Mouse (Mus musculus): ENCODE results near the gene Dtx2. TPM values are rescaled to one million over a fixed set of nuclear protein-coding genes. Genes with fewer than 3 reads are reported as not detected.

The Dtx2 gene
- total and polyA plus RNA-seq, 3 experiments: 11.9 to 17.2 TPM; not detected in 1

- H3K9ac ChIP-seq (ENCODE audit: control insufficient read depth, low read depth, low read length, poor library complexity, severe bottlenecking): no peak overlapping the region
- H3K27me3 ChIP-seq (ENCODE audit: control insufficient read depth in 1 of 2, insufficient read depth in 2 of 2, low read length in 2 of 2): no peaks in the 10 kb centered on the region
These were observed 1.6 kb downstream of the Dtx2 start for GRCm38 (mm10) chr5:135996162-135996561.

GRCm38 (mm10) chr5:136001222-136001621, 6.6 kb downstream of the Dtx2 start:
- Histone ChIP-seq H3K79me2 (ENCODE audit: control insufficient read depth, insufficient read depth, low read length, poor library complexity) (no peaks in the 10 kb centered on the region), H3K4me1 (ENCODE audit: control insufficient read depth in 1 of 2, insufficient read depth in 2 of 2, low read length in 2 of 2) (no peaks in the 10 kb centered on the region), H3K9me3 (replicated peaks; ENCODE audit: insufficient read depth, low read length) (no peaks in the 10 kb centered on the region), H3K27me3 (ENCODE audit: control insufficient read depth in 1 of 2, insufficient read depth in 2 of 2, low read length in 2 of 2) (no peaks in the 10 kb centered on the region), H3K9ac (ENCODE audit: control insufficient read depth, low read depth, low read length, poor library complexity, severe bottlenecking) (no peak overlapping the region), H3K27ac (ENCODE audit: control insufficient read depth, low read depth, low read length) (no peak overlapping the region), H3K4me3 (ENCODE audit: control insufficient read depth in 1 of 2, insufficient read depth in 1 of 2, low read depth in 2 of 2, low read length in 2 of 2) (no peak overlapping the region), H3K36me3 (ENCODE audit: control insufficient read depth in 1 of 2, insufficient read depth in 2 of 2, low read length in 2 of 2) (peaks cover 0 to 6% of the 10 kb centered on the region in 2 experiments; a peak in 2 of 4 replicates)
- TF ChIP-seq TCF12 (IDR thresholded peaks at IDR 0.05; ENCODE audit: low read depth, low read length) (no peak), BHLHE40 (IDR thresholded peaks at IDR 0.05; ENCODE audit: borderline replicate concordance, low read depth, low read length) (no peak), JUND (IDR thresholded peaks at IDR 0.05; ENCODE audit: low read depth, low read length) (no peak), MAFK (IDR thresholded peaks at IDR 0.05; ENCODE audit: borderline replicate concordance, low read depth, low read length) (0 out of 2 replicates have a peak, but pooled peaks have one; percentile 22), GABPA (IDR thresholded peaks at IDR 0.05; ENCODE audit: low read depth, low read length) (no peak)
- DNase-seq (ENCODE audit: low read depth, low spot score): no peak

More at GRCm38 (mm10) chr5:135996162-135996561, 1.6 kb downstream of the Dtx2 start:
- no peak for DNase-seq (ENCODE audit: low read depth, low spot score)
- Histone ChIP-seq H3K9me3 (replicated peaks; ENCODE audit: insufficient read depth, low read length) (no peaks in the 10 kb centered on the region), H3K4me1 (ENCODE audit: control insufficient read depth in 1 of 2, insufficient read depth in 2 of 2, low read length in 2 of 2) (peaks cover 0 to 7% of the 10 kb centered on the region in 2 experiments; a peak in 1 of 4 replicates), H3K27ac (ENCODE audit: control insufficient read depth, low read depth, low read length) (no peak overlapping the region), H3K36me3 (ENCODE audit: control insufficient read depth in 1 of 2, insufficient read depth in 2 of 2, low read length in 2 of 2) (peaks cover 0 to 6% of the 10 kb centered on the region in 2 experiments; a peak in 2 of 4 replicates), H3K79me2 (ENCODE audit: control insufficient read depth, insufficient read depth, low read length, poor library complexity) (no peaks in the 10 kb centered on the region; the same call in 1 of the 2 replicates), H3K4me3 (ENCODE audit: control insufficient read depth in 1 of 2, insufficient read depth in 1 of 2, low read depth in 2 of 2, low read length in 2 of 2) (no peak overlapping the region)
- no peak for TF ChIP-seq JUND (IDR thresholded peaks at IDR 0.05; ENCODE audit: low read depth, low read length)
- no peak for TF ChIP-seq SIN3A (IDR thresholded peaks at IDR 0.05; ENCODE audit: low read length)

DNA sequence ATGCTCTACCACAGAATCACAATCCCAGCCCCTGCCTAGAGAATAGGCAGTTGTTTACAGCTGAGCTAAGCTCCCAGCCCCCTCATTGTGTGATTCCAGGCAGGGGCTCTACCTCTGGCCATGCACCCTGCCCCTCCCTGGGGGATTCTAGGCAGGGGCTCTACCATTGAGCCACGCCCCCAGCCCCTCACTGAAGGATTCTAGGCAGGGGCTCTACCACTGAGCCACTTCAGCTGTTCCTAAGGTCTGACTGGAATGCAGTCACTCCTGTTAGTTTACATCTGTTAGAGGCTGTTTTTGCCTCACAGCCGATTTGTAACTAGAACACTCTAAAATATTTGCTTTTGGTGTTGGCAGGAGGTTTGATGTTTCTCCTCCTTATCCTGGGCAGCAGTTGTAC, 7.7 kb downstream of the Dtx2 start:
- no peak overlapping the region for H3K9ac ChIP-seq (ENCODE audit: control insufficient read depth, low read depth, low read length, poor library complexity, severe bottlenecking)
- TF ChIP-seq ETS1 (IDR thresholded peaks at IDR 0.05; ENCODE audit: low read depth, low read length): no peak
- TF ChIP-seq MAX (IDR thresholded peaks at IDR 0.05; ENCODE audit: low read length): no peak
- TF ChIP-seq E2F4 (IDR thresholded peaks at IDR 0.05; ENCODE audit: borderline replicate concordance, low read depth, low read length): no peak
- no peak for TF ChIP-seq ELF1 (IDR thresholded peaks at IDR 0.05; ENCODE audit: low read depth, low read length)
- no peak for TF ChIP-seq SIN3A (IDR thresholded peaks at IDR 0.05; ENCODE audit: low read length)
- no peak for TF ChIP-seq NRF1 (IDR thresholded peaks at IDR 0.05; ENCODE audit: insufficient read depth, low read depth, low read length, poor library complexity, severe bottlenecking)
- no peak for TF ChIP-seq HCFC1 (IDR thresholded peaks at IDR 0.05; ENCODE audit: low read depth, low read length)
- no peak for TF ChIP-seq MAZ (IDR thresholded peaks at IDR 0.05; ENCODE audit: low read depth, low read length)
- TF ChIP-seq MEF2A (IDR thresholded peaks at IDR 0.05; ENCODE audit: extremely low read depth, insufficient replicate concordance, low read depth, low read length, poor library complexity, severe bottlenecking): no peak
- TF ChIP-seq MAFK (IDR thresholded peaks at IDR 0.05; ENCODE audit: borderline replicate concordance, low read depth, low read length): no peak
- no peak for TF ChIP-seq RAD21 (IDR thresholded peaks at IDR 0.05; ENCODE audit: low read depth, low read length)
- no peak for TF ChIP-seq CHD1 (IDR thresholded peaks at IDR 0.05; ENCODE audit: low read depth, low read length)
- TF ChIP-seq BHLHE40 (IDR thresholded peaks at IDR 0.05; ENCODE audit: borderline replicate concordance, low read depth, low read length): no peak
- no peak for TF ChIP-seq JUND (IDR thresholded peaks at IDR 0.05; ENCODE audit: low read depth, low read length)
- no peak for TF ChIP-seq USF1 (IDR thresholded peaks at IDR 0.05; ENCODE audit: low read depth, low read length)
- no peak for TF ChIP-seq TCF12 (IDR thresholded peaks at IDR 0.05; ENCODE audit: low read depth, low read length)
- DNase-seq (ENCODE audit: low read depth, low spot score): no peak
- H3K9me3 ChIP-seq (replicated peaks; ENCODE audit: insufficient read depth, low read length): no peaks in the 10 kb centered on the region
- H3K79me2 ChIP-seq (ENCODE audit: control insufficient read depth, insufficient read depth, low read length, poor library complexity): no peaks in the 10 kb centered on the region
- no peak overlapping the region for H3K27ac ChIP-seq (ENCODE audit: control insufficient read depth, low read depth, low read length)
- H3K36me3 ChIP-seq (ENCODE audit: control insufficient read depth in 1 of 2, insufficient read depth in 2 of 2, low read length in 2 of 2): peaks cover 0 to 3% of the 10 kb centered on the region in 2 experiments; a peak in 2 of 4 replicates
- no peaks in the 10 kb centered on the region for H3K4me1 ChIP-seq (ENCODE audit: control insufficient read depth in 1 of 2, insufficient read depth in 2 of 2, low read length in 2 of 2)
- H3K27me3 ChIP-seq (ENCODE audit: control insufficient read depth in 1 of 2, insufficient read depth in 2 of 2, low read length in 2 of 2): no peaks in the 10 kb centered on the region
- no peak overlapping the region for H3K4me3 ChIP-seq (ENCODE audit: control insufficient read depth in 1 of 2, insufficient read depth in 1 of 2, low read depth in 2 of 2, low read length in 2 of 2)

Data from MEL (cell line).